ENCODE assay signal across 34 mouse cellular contexts in genomic region chr12:111870811-111871210, GRCm38 (mm10).
"Had no signal": no experiment of that assay in that cellular context is flagged by ENCODE, and none has a peak within 500 bp of the region (broad histone marks: within the 10 kb centered on the region; RNA-seq: fewer than 3 reads in every experiment).

No protein-coding gene starts in this region.

- H3K4me1 ChIP-seq: hindbrain, embryonic 10.5 days; hindbrain, embryonic 12.5 days; hindbrain, embryonic 13.5 days; hindbrain, embryonic 15.5 days; intestine, embryonic 15.5 days had no signal

- H3K27me3 ChIP-seq: heart, embryonic 12.5 days; heart, embryonic 13.5 days; heart, embryonic 15.5 days; hindbrain, embryonic 12.5 days; hindbrain, embryonic 13.5 days; hindbrain, embryonic 15.5 days; intestine, embryonic 15.5 days; kidney, embryonic 15.5 days had no signal

- H3K9ac ChIP-seq: heart, embryonic 12.5 days; heart, embryonic 13.5 days; heart, embryonic 15.5 days; hindbrain, embryonic 12.5 days; hindbrain, embryonic 13.5 days; hindbrain, embryonic 14.5 days; hindbrain, embryonic 15.5 days; intestine, embryonic 15.5 days; kidney, embryonic 15.5 days had no signal

- H3K36me3 ChIP-seq: hindbrain, embryonic 10.5 days; intestine, embryonic 15.5 days had no signal

- DNase-seq: heart, postnatal 10 days; heart, postnatal 36 days; heart, postnatal 4 days; kidney, adult 11 months; kidney, adult 18-20 months; kidney, adult 2 months; kidney, adult 8-10 months; kidney, adult 9 months; kidney, postnatal 10 days; kidney, postnatal 14 days; kidney, postnatal 25 days; kidney, postnatal 36 days; kidney, postnatal 4 days; layer of hippocampus, adult 9-11 months; layer of hippocampus, postnatal 36 days had no signal

- H3K4me3 ChIP-seq: heart, embryonic 12.5 days; heart, embryonic 13.5 days; heart, embryonic 15.5 days; hindbrain, embryonic 10.5 days; hindbrain, embryonic 12.5 days; hindbrain, embryonic 13.5 days; hindbrain, embryonic 15.5 days; intestine, embryonic 15.5 days; kidney, embryonic 15.5 days; layer of hippocampus, adult 2 months; left cerebral cortex, adult 2 months had no signal

- H3K27ac ChIP-seq: heart, embryonic 13.5 days; heart, embryonic 15.5 days; hindbrain, embryonic 10.5 days; hindbrain, embryonic 12.5 days; hindbrain, embryonic 13.5 days; hindbrain, embryonic 14.5 days; hindbrain, embryonic 15.5 days; hindbrain, postnatal 0 days; intestine, embryonic 15.5 days; kidney, embryonic 15.5 days; kidney, postnatal 0 days; layer of hippocampus, adult 2 months; left cerebral cortex, adult 2 months had no signal

- H3K9me3 ChIP-seq: heart, embryonic 12.5 days; heart, embryonic 13.5 days; heart, embryonic 15.5 days; hindbrain, embryonic 10.5 days; hindbrain, embryonic 12.5 days; hindbrain, embryonic 13.5 days; hindbrain, embryonic 15.5 days; intestine, embryonic 15.5 days; kidney, embryonic 15.5 days had no signal

- H3K4me2 ChIP-seq: heart, embryonic 11.5 days; heart, embryonic 12.5 days; heart, embryonic 13.5 days; heart, embryonic 15.5 days; hindbrain, embryonic 12.5 days; hindbrain, embryonic 13.5 days; hindbrain, embryonic 14.5 days; hindbrain, embryonic 15.5 days; intestine, embryonic 15.5 days; kidney, embryonic 15.5 days had no signal

- ATAC-seq: hindbrain, embryonic 16.5 days; hindbrain, postnatal 0 days; inflammation-experienced regulatory T-cells, adult 6 months; intestine, embryonic 15.5 days; intestine, embryonic 16.5 days; intestine, postnatal 0 days had no signal
